In the genomic region with DNA sequence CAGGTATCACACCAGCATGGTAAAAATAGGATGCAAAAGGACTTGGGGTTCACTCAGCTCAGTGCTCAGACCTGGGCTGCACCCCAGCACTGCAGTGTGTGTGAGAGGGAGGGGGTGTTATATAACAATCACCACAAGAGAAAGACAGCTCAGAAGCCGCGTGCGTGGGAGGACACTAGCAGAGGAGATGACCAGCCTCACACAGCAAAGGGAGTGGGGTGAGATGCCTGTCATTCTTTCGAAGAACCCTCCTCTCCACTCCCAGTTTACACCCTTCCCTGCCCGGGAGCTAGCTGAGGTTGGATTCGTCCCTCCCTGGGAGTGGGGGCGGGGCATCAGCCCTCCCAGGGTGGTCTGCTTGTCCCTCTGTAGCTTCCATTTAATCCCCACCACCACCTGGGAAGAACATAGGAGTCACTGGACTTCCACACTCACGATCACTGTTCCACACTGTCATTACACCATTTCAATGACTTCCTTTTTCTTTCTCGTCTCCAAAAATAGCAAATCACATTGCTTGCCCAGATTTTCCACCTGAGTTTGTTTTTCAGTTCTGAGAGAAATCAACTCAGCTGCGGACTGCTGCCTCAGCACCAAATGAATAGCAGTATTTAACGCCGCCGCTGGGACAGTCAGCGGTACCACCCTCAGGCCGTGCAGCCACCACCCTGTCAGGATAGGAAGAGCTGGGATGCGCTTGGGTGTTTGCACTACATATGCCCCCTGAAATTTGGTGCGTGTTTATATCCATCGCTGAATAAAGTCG, we compare ENCODE assay signal across 8 mouse cellular contexts. TPM values are rescaled to one million over a fixed set of nuclear protein-coding genes. Genes with fewer than 3 reads are reported as not detected.
A peak's percentile ranks its signal among the peaks of the same experiment; 100 is the strongest.
DNase-seq lines count a peak whose midpoint lies in the region; ATAC-seq and TF ChIP-seq lines count a peak whose summit lies in the region.

No protein-coding gene starts in this region.

- DNase-seq in 3T3-L1 (ENCODE audit: low read depth, low spot score), result peak; percentile 48
- DNase-seq in adrenal gland, postnatal 14 days, result peak; percentile 52
- DNase-seq in heart, postnatal 0 days (ENCODE audit: low spot score), result peak; percentile 56
- peak; percentile 33 to 77 for DNase-seq in kidney, postnatal 25 days
- peak; percentile 27 for DNase-seq in thymus, postnatal 14 days

- peak overlapping the region; percentile 5; the same call in 1 of the 2 replicates for H3K4me3 ChIP-seq in forebrain, embryonic 12.5 days (replicated peaks)
- peak overlapping the region; percentile 37 for H3K4me3 ChIP-seq in heart, postnatal 0 days (ENCODE audit: low read depth, low read length)
- H3K4me3 ChIP-seq in liver, embryonic 12.5 days, result peak overlapping the region; percentile 15; the same call in 1 of the 2 replicates

- H3K27ac ChIP-seq in forebrain, embryonic 12.5 days, result no peak overlapping the region
- peak overlapping the region; percentile 23 for H3K27ac ChIP-seq in heart, postnatal 0 days (ENCODE audit: low read depth)
- H3K27ac ChIP-seq in liver, embryonic 12.5 days, result no peak overlapping the region

- H3K4me2 ChIP-seq in forebrain, embryonic 12.5 days, result peak overlapping the region; percentile 38
- peak overlapping the region; percentile 65 for H3K4me2 ChIP-seq in heart, postnatal 0 days (ENCODE audit: low read depth, low read length)
- peak overlapping the region; percentile 44 for H3K4me2 ChIP-seq in liver, embryonic 12.5 days

- 3% methylated on average over 19 of the region's 19 CpGs for WGBS in forebrain, embryonic 12.5 days
- 6% methylated on average over 19 of the region's 19 CpGs for WGBS in heart, postnatal 0 days
- 12% methylated on average over 19 of the region's 19 CpGs for WGBS in liver, embryonic 12.5 days (ENCODE audit: insufficient replicate concordance)

- peaks cover 16% of the 10 kb centered on the region; the same call in 1 of the 2 replicates for H3K27me3 ChIP-seq in forebrain, embryonic 12.5 days
- H3K27me3 ChIP-seq in heart, postnatal 0 days (ENCODE audit: control insufficient read depth, insufficient read depth, low read length), result no peaks in the 10 kb centered on the region
- H3K27me3 ChIP-seq in liver, embryonic 12.5 days (replicated peaks), result peaks cover 28% of the 10 kb centered on the region

- no peaks in the 10 kb centered on the region for H3K36me3 ChIP-seq in forebrain, embryonic 12.5 days (replicated peaks)
- H3K36me3 ChIP-seq in heart, postnatal 0 days (replicated peaks; ENCODE audit: control insufficient read depth, insufficient read depth, low read length), result no peaks in the 10 kb centered on the region
- H3K36me3 ChIP-seq in liver, embryonic 12.5 days, result no peaks in the 10 kb centered on the region

- TF ChIP-seq EP300 in heart, postnatal 0 days (IDR thresholded peaks at IDR 0.05; ENCODE audit: low read depth), result no peak

- peaks cover 7% of the 10 kb centered on the region for H3K4me1 ChIP-seq in forebrain, embryonic 12.5 days
- H3K4me1 ChIP-seq in heart, postnatal 0 days (ENCODE audit: control insufficient read depth, insufficient read depth), result peaks cover 21% of the 10 kb centered on the region
- H3K4me1 ChIP-seq in liver, embryonic 12.5 days, result peaks cover 10% of the 10 kb centered on the region; the same call in 1 of the 2 replicates

- no peak overlapping the region; the same call in 1 of the 2 replicates for H3K9ac ChIP-seq in forebrain, embryonic 12.5 days
- peak overlapping the region; percentile 14; the same call in 1 of the 2 replicates for H3K9ac ChIP-seq in heart, postnatal 0 days (replicated peaks; ENCODE audit: low read depth, low read length)
- H3K9ac ChIP-seq in liver, embryonic 12.5 days, result no peak overlapping the region

- H3K9me3 ChIP-seq in forebrain, embryonic 12.5 days, result no peaks in the 10 kb centered on the region
- H3K9me3 ChIP-seq in heart, postnatal 0 days (replicated peaks; ENCODE audit: control insufficient read depth, low read length), result no peaks in the 10 kb centered on the region
- no peaks in the 10 kb centered on the region for H3K9me3 ChIP-seq in liver, embryonic 12.5 days (replicated peaks)

- ATAC-seq in forebrain, embryonic 12.5 days (ENCODE audit: low FRiP score), result no peak
- ATAC-seq in heart, postnatal 0 days (ENCODE audit: insufficient read depth, low read depth), result peak; percentile 78
- no peak for ATAC-seq in liver, embryonic 12.5 days
- ATAC-seq in monocyte, adult 5-6 weeks (replicated peaks; ENCODE audit: insufficient number of reproducible peaks, low FRiP score, low TSS enrichment, poor library complexity, severe bottlenecking), result peak; percentile 19; the same call in 1 of the 2 replicates

- TF ChIP-seq CTCF in heart, postnatal 0 days (IDR thresholded peaks at IDR 0.05; ENCODE audit: low read depth), result no peak

RNA-seq across cellular contexts. Expression of a gene that starts 26.8 kb away (rescaled TPM):
- 81.9 and 88.8 TPM in 2 replicates for total RNA-seq in adrenal gland, postnatal 14 days (2021)
- 29.7 and 32.9 TPM in 2 replicates for polyA plus RNA-seq in forebrain, embryonic 12.5 days (2016; fragmentation: Nextera tagmentation; extraction: Ambion mirVana)
- total RNA-seq in heart, postnatal 0 days (2014; rRNA removed; ENCODE audit: low replicate concordance), result 24.9 and 46.7 TPM in 2 replicates
- polyA plus RNA-seq in heart, postnatal 0 days (2015; fragmentation: Nextera tagmentation; extraction: Ambion mirVana), result 9.2 and 10.0 TPM in 2 replicates
- 5.8 and 9.2 TPM in 2 replicates for polyA plus RNA-seq in liver, embryonic 12.5 days (2016; fragmentation: Nextera tagmentation; extraction: Ambion mirVana)
- total RNA-seq in monocyte, adult 5-6 weeks (2017), result 9.6 to 28.7 TPM (median 14.5 TPM) in 3 replicates

RNA-seq across cellular contexts. Expression of a gene that starts 29.1 kb away (rescaled TPM):
- 54.6 and 55.5 TPM in 2 replicates for total RNA-seq in adrenal gland, postnatal 14 days (2021)
- polyA plus RNA-seq in forebrain, embryonic 12.5 days (2016; fragmentation: Nextera tagmentation; extraction: Ambion mirVana), result 4.1 and 6.1 TPM in 2 replicates
- 23.7 and 26.7 TPM in 2 replicates for total RNA-seq in heart, postnatal 0 days (2014; rRNA removed; ENCODE audit: low replicate concordance)
- polyA plus RNA-seq in heart, postnatal 0 days (2015; fragmentation: Nextera tagmentation; extraction: Ambion mirVana), result 25.3 and 26.1 TPM in 2 replicates
- polyA plus RNA-seq in liver, embryonic 12.5 days (2016; fragmentation: Nextera tagmentation; extraction: Ambion mirVana), result 27.0 and 27.9 TPM in 2 replicates
- total RNA-seq in monocyte, adult 5-6 weeks (2017), result 28.8 to 34.7 TPM (median 33.1 TPM) in 3 replicates

Comparison
In these comparisons a context has a peak if more than half of its experiments do, and no peak if none do; other contexts are left out.
1. ATAC-seq: peak in heart, postnatal 0 days (single experiment) and monocyte, adult 5-6 weeks (single experiment); none in forebrain, embryonic 12.5 days (single experiment) and liver, embryonic 12.5 days (single experiment).
2. Peak in every context shown above with its lines, with median percentiles within 50 percentile points of each other: DNase-seq, H3K4me2 ChIP-seq and H3K4me3 ChIP-seq.